Mouse (Mus musculus): ENCODE measurements around the gene Gm7903. TPM values are rescaled to one million over a fixed set of nuclear protein-coding genes. Genes with fewer than 3 reads are reported as not detected.
"Not testable (repeated sequence)": the region's sequence is repeated elsewhere in the genome, so short reads cannot be mapped to it uniquely, and the experiment has no call there.

Gm7903 gene
- not detected in 2 replicates for polyA plus RNA-seq (2014; fragmentation: Nextera tagmentation; extraction: Ambion mirVana)

DNA sequence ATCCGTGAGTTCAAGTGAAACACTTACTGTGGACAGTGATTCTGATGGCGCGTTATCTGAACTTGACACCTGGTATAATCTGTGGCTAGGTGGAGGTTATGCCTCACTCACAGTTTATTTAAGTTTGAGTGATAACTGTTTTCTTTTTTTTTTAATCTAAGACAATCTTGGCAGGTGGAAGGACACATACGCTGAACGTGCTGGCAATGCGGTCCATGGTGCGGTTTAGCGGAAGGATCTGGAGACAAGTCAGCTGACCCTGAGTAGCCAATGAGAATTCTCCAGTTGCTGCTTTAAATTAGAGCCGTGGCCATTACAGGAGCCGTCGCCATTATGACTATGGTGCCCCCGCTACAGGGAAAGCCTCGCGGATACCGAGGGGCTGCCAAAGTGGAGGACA, at the start of gene Gm7903:
TSS of gene Gm7903 (plus strand) at position 301 of the 400 bp plus-strand sequence.
- H3K36me3 ChIP-seq (ENCODE audit: control insufficient read depth, insufficient read depth, low read length); H3K27me3 ChIP-seq (ENCODE audit: control insufficient read depth, insufficient read depth, low read length); H3K9ac ChIP-seq (ENCODE audit: low read length); H3K9me3 ChIP-seq (ENCODE audit: control insufficient read depth, low read length); DNase-seq (ENCODE audit: low spot score); ATAC-seq (ENCODE audit: insufficient number of reproducible peaks, low FRiP score, low TSS enrichment, low read depth); H3K27ac ChIP-seq (replicated peaks; ENCODE audit: low read depth, low read length); H3K4me1 ChIP-seq (ENCODE audit: control insufficient read depth, insufficient read depth, low read length); H3K4me3 ChIP-seq (ENCODE audit: low read depth, low read length); H3K4me2 ChIP-seq (ENCODE audit: low read depth, severe bottlenecking): not testable (repeated sequence)
- WGBS = no CpG with 5 or more reads among the region's 15 CpGs

- not testable (repeated sequence) for H3K9ac ChIP-seq (ENCODE audit: low read length); H3K4me2 ChIP-seq (ENCODE audit: low read depth, severe bottlenecking); H3K27ac ChIP-seq (replicated peaks; ENCODE audit: low read depth, low read length); H3K36me3 ChIP-seq (ENCODE audit: control insufficient read depth, insufficient read depth, low read length); DNase-seq (ENCODE audit: low spot score); H3K4me3 ChIP-seq (ENCODE audit: low read depth, low read length); H3K9me3 ChIP-seq (ENCODE audit: control insufficient read depth, low read length); H3K4me1 ChIP-seq (ENCODE audit: control insufficient read depth, insufficient read depth, low read length); ATAC-seq (ENCODE audit: insufficient number of reproducible peaks, low FRiP score, low TSS enrichment, low read depth); H3K27me3 ChIP-seq (ENCODE audit: control insufficient read depth, insufficient read depth, low read length)
- no CpG with 5 or more reads among the region's 3 CpGs for WGBS
These were observed 30.1 kb upstream of the Gm7903 start for GRCm38 (mm10) chrX:135403578-135403977.

GRCm38 (mm10) chrX:135421203-135421602, 12.4 kb upstream of the Gm7903 start:
- not testable (repeated sequence) for H3K27ac ChIP-seq (replicated peaks; ENCODE audit: low read depth, low read length); H3K4me3 ChIP-seq (ENCODE audit: low read depth, low read length); H3K36me3 ChIP-seq (ENCODE audit: control insufficient read depth, insufficient read depth, low read length); H3K9me3 ChIP-seq (ENCODE audit: control insufficient read depth, low read length); ATAC-seq (ENCODE audit: insufficient number of reproducible peaks, low FRiP score, low TSS enrichment, low read depth); H3K4me2 ChIP-seq (ENCODE audit: low read depth, severe bottlenecking); H3K4me1 ChIP-seq (ENCODE audit: control insufficient read depth, insufficient read depth, low read length); H3K9ac ChIP-seq (ENCODE audit: low read length); DNase-seq (ENCODE audit: low spot score); H3K27me3 ChIP-seq (ENCODE audit: control insufficient read depth, insufficient read depth, low read length)
- WGBS = 42% methylated on average over 3 of the region's 7 CpGs

GRCm38 (mm10) chrX:135421824-135422223, 11.8 kb upstream of the Gm7903 start:
- DNase-seq (ENCODE audit: low spot score); H3K36me3 ChIP-seq (ENCODE audit: control insufficient read depth, insufficient read depth, low read length); H3K27ac ChIP-seq (replicated peaks; ENCODE audit: low read depth, low read length); H3K4me3 ChIP-seq (ENCODE audit: low read depth, low read length); H3K27me3 ChIP-seq (ENCODE audit: control insufficient read depth, insufficient read depth, low read length); H3K4me2 ChIP-seq (ENCODE audit: low read depth, severe bottlenecking); ATAC-seq (ENCODE audit: insufficient number of reproducible peaks, low FRiP score, low TSS enrichment, low read depth); H3K9ac ChIP-seq (ENCODE audit: low read length); H3K4me1 ChIP-seq (ENCODE audit: control insufficient read depth, insufficient read depth, low read length); H3K9me3 ChIP-seq (ENCODE audit: control insufficient read depth, low read length): not testable (repeated sequence)

DNA sequence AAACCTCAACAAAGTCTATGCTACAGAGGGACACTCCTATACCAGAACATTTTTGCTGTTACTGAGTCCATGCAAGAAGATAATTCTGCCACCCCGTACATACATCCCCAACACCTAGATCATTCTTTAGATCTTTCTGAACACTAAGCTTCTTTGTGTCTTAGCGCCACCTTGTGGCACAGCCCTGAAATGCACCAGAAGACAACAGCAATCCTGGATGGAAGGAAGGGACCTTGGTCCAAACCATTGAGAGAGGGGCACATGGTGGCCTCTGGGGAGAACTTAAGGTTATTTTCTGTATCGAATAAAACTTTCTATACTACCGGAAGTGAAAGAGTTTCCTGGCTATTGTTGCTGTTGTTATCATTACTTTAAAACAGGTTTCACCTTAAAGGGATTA, 11.2 kb upstream of the Gm7903 start:
- H3K4me3 ChIP-seq (ENCODE audit: low read depth, low read length); DNase-seq (ENCODE audit: low spot score); H3K9me3 ChIP-seq (ENCODE audit: control insufficient read depth, low read length); H3K4me2 ChIP-seq (ENCODE audit: low read depth, severe bottlenecking); H3K27ac ChIP-seq (replicated peaks; ENCODE audit: low read depth, low read length); H3K9ac ChIP-seq (ENCODE audit: low read length); H3K27me3 ChIP-seq (ENCODE audit: control insufficient read depth, insufficient read depth, low read length); H3K36me3 ChIP-seq (ENCODE audit: control insufficient read depth, insufficient read depth, low read length); ATAC-seq (ENCODE audit: insufficient number of reproducible peaks, low FRiP score, low TSS enrichment, low read depth); H3K4me1 ChIP-seq (ENCODE audit: control insufficient read depth, insufficient read depth, low read length): not testable (repeated sequence)
- no CpG with 5 or more reads among the region's 4 CpGs for WGBS

GRCm38 (mm10) chrX:135464160-135464559, 30.5 kb downstream of the Gm7903 start:
- not testable (repeated sequence) for H3K4me1 ChIP-seq (ENCODE audit: control insufficient read depth, insufficient read depth, low read length); H3K4me2 ChIP-seq (ENCODE audit: low read depth, severe bottlenecking); H3K36me3 ChIP-seq (ENCODE audit: control insufficient read depth, insufficient read depth, low read length); H3K27ac ChIP-seq (replicated peaks; ENCODE audit: low read depth, low read length); H3K4me3 ChIP-seq (ENCODE audit: low read depth, low read length); H3K27me3 ChIP-seq (ENCODE audit: control insufficient read depth, insufficient read depth, low read length); ATAC-seq (ENCODE audit: insufficient number of reproducible peaks, low FRiP score, low TSS enrichment, low read depth); H3K9me3 ChIP-seq (ENCODE audit: control insufficient read depth, low read length); H3K9ac ChIP-seq (ENCODE audit: low read length); DNase-seq (ENCODE audit: low spot score)
- no CpG with 5 or more reads among the region's 3 CpGs for WGBS

- not testable (repeated sequence) for H3K4me1 ChIP-seq (ENCODE audit: control insufficient read depth, insufficient read depth, low read length); H3K27me3 ChIP-seq (ENCODE audit: control insufficient read depth, insufficient read depth, low read length); H3K4me3 ChIP-seq (ENCODE audit: low read depth, low read length); H3K27ac ChIP-seq (replicated peaks; ENCODE audit: low read depth, low read length); H3K9ac ChIP-seq (ENCODE audit: low read length); DNase-seq (ENCODE audit: low spot score); ATAC-seq (ENCODE audit: insufficient number of reproducible peaks, low FRiP score, low TSS enrichment, low read depth); H3K4me2 ChIP-seq (ENCODE audit: low read depth, severe bottlenecking); H3K36me3 ChIP-seq (ENCODE audit: control insufficient read depth, insufficient read depth, low read length); H3K9me3 ChIP-seq (ENCODE audit: control insufficient read depth, low read length)
- no CpG with 5 or more reads among the region's 6 CpGs for WGBS
These were observed 48.3 kb downstream of the Gm7903 start for GRCm38 (mm10) chrX:135481902-135482301.

DNA sequence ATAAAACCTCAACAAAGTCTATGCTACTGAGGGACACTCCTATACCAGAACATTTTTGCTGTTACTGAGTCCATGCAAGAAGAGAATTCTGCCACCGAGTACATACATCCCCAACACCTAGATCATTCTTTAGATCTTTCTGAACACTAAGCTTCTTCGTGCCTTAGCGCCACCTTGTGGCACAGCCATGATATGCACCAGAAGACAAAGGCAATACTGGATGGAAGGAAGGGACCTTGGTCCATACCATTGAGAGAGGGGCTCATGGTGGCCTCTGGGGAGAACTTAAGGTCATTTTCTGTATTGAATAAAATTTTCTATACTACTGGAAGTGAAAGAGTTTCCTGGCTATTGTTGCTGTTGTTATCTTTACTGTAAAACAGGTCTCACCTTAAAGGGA, 49.5 kb downstream of the Gm7903 start:
- H3K27me3 ChIP-seq (ENCODE audit: control insufficient read depth, insufficient read depth, low read length); H3K4me3 ChIP-seq (ENCODE audit: low read depth, low read length); DNase-seq (ENCODE audit: low spot score); H3K27ac ChIP-seq (replicated peaks; ENCODE audit: low read depth, low read length); H3K36me3 ChIP-seq (ENCODE audit: control insufficient read depth, insufficient read depth, low read length); ATAC-seq (ENCODE audit: insufficient number of reproducible peaks, low FRiP score, low TSS enrichment, low read depth); H3K4me1 ChIP-seq (ENCODE audit: control insufficient read depth, insufficient read depth, low read length); H3K9ac ChIP-seq (ENCODE audit: low read length); H3K9me3 ChIP-seq (ENCODE audit: control insufficient read depth, low read length); H3K4me2 ChIP-seq (ENCODE audit: low read depth, severe bottlenecking): not testable (repeated sequence)
- WGBS = no CpG with 5 or more reads among the region's 3 CpGs
